Mouse (Mus musculus): ENCODE data around the gene Kcnn3.

GRCm38 (mm10) chr3:89593524-89593923 lies 73.6 kb downstream of the Kcnn3 start:
- TF ChIP-seq GATA1 (IDR thresholded peaks at IDR 0.05; ENCODE audit: low read length) (no peak), TAL1 (IDR thresholded peaks at IDR 0.05; ENCODE audit: low read length) (no peak)

All from erythroblast, embryonic 14.5 days (primary cell).